Mouse (Mus musculus) testis, postnatal 10 days (tissue): ENCODE measurements at regions not wholly inside any gene's neighbourhood (a gene's known extent, or its start where the extent isn't known, plus 50 kb on each side); places are given as distances from the start of the nearest gene placed in this dataset.

Source experiments
- DNase-seq: peaks from one replicate; pipeline ENCODE4 v3.0.0; 2021; ENCODE audit warnings: low spot score

DNA sequence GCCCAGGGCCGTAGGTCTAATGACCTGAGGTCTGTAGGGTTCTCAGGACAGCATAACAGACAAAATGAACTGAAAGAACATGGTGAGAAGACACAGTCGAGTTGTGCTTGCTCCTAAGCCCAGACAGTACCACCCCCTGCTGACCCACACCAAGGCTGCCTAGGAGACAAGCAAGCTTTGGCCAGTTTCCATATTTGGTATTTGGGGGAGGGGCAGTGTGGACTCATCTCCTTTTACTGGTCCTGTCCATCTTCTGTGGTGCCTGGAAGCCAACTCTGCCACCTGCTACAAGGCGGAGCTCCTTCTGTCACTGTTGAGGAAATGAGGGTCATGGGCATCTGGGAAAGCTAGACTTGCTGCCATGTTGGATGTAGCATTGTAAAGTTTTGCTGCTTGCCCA lies 68.9 kb downstream of the Tex29 start:
- DNase-seq, result no peak

- no peak for DNase-seq
These were observed 71.6 kb downstream of the Tex29 start for GRCm38 (mm10) chr8:11911639-11912450.

- no peak for DNase-seq
These were observed 72.3 kb downstream of the Tex29 start for GRCm38 (mm10) chr8:11912451-11913128.

DNA sequence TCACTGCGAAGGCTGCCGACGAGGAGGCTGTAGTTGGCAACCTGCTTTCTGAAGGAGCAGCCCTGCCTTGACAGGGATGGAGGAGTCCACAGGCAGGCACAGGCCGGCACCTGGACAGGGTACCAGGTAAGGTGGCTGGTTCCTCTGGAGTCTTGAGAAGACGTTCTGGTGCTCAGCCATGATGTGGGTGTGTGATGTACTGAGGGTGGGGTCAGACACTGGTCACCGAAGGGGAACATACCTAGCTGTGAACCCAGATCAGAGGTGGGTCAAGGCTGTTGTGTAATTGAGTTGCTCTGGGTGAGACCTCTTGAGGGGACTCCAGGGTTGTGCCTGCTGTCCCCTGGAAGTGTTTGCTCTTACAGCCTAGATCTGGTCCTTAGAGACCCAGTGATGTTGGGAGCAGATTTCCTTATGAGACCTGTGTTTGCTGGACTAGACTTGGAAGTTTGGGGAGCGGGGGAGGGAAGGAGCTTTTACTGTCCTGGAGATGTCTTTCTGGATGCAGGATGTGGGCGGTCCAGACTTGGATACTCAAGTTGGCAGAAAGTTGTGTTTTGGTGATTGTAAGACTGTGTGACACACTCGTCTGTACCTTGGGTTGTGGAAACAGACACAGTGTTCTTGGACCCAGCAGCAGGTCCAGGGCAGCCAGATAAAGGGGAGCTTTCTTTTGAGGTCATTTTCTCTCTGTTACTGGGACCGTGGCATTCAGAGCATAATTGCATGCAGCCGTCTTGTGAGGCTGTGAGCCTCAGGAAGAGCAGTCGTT lies 73.0 kb downstream of the Tex29 start:
- no peak for DNase-seq

- no peak for DNase-seq
These were observed 73.9 kb downstream of the Tex29 start for GRCm38 (mm10) chr8:11914131-11914530.

GRCm38 (mm10) chr8:11914681-11915474 lies 74.6 kb downstream of the Tex29 start:
- DNase-seq, result peak; percentile 62

DNA sequence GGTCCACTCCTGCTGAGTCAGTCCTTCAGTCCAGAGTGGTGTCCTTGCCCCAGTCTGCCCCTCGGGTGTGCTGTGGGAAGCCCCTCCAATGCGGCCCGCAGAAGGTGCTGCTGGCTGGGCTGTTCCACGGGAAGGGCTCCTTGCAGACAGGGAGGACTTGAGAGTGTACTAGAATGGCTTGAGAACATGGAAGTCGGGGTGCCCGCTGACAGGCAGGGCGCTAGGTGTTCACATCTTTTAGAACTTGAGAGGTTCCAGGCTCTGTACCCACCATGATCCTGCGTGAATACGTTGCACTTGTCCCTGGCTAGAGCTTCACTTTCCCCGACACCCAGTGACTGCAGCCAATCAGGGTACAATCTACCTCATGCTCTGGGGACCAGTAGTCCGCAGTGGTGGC lies 75.4 kb downstream of the Tex29 start:
- no peak for DNase-seq

DNA sequence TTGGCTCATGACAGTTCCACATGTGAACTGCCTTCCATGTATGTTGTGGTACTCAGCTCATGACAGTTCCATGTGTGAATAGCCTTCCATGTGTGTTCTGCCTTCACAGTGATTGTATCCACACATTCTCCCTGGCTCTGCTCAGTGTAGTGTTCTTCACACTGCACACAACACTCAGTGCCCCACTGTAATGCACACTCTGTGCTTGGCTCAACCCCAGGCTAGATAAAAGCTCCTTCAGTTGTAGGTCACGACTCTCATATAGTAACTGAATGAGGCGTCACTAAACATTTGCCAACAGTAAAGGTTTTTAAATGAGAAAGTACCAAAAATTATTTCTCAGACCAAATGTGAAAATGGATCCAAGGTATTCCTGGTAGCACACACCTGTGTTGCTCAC lies 79.6 kb downstream of the Tex29 start:
- no peak for DNase-seq

- no peak for DNase-seq
These were observed 82.8 kb downstream of the Tex29 start for GRCm38 (mm10) chr8:11923115-11923514.

DNA sequence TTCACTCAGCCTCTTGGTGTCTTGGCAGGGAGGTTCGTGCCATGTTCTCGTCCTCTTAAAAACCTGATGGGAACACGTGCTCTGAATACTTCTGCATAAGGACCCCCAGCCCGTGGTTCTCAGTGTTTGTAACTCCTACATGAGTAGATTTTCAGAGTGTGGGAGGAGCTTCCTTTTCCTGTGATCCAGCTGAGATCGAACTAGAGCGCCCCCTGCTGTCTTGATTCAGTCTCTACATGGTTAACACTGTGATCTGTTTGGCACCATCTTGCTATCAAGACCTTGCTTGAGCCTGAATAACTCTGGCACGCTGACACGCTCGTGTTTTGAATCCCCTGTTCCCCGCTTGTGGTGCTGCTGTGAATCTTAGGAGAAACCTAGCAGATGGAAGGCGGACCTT lies 83.9 kb downstream of the Tex29 start:
- DNase-seq, result peak; percentile 84

GRCm38 (mm10) chr8:11942892-11943332 lies 102.6 kb downstream of the Tex29 start:
- DNase-seq, result peak; percentile 50

- DNase-seq, result peak; percentile 30
These were observed 107.5 kb downstream of the Tex29 start for GRCm38 (mm10) chr8:11947766-11948165.

DNA sequence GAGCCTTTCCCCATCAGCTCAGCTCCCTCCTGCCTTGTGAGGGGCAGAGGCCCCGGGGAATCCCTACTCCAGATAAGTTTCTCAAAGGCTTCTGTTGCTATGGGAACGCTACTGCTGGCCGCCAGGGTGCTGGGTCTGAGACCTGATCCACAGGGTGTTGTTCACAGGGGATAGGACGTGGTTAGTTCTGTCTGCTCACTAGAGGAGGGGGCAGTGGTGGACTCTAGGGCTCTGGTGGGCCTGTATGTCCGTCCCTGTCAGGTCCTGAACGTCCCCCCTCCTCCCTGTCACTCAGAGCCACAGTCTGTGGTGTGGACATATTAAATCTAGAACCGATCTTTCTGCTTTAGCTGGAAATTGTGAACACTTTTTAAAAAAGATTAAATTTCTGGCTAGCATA lies 116.0 kb downstream of the Tex29 start:
- peak; percentile 35 for DNase-seq

DNA sequence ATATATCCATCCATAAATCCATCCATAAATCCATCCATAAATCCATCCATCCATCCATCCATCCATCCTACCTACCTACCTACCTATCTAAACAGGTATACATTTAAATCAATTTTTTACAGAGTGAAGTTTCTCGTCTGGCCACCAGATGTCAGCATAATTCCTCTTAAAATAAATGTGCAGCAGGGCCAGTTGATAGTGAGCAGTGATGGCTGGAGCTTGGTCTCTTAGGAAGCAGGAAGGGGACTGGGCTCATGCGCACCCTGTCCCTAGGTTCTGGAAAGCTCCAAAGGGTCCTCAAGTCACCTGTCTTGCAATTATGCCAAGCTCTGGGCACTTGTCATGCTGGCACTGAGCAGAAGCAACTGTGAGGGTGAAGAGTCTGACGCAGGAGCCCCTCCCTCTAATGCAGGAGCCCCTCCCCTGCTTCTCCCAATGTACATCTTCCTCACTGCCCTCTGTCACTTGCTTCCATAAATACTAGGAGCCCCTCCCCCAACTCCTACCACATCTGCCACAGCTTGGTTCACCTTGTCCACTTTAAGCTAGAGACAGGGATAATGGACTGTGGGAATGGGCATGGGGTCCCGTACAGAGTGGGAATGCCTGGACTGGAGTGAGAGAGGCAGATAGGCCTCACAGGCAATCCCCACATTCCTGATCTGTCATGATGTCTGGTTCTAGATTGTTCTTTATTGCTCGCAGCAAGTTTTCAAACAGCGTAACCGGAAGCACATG lies 116.9 kb downstream of the Tex29 start:
- DNase-seq, result peak; percentile 43

- peak; percentile 35 for DNase-seq
These were observed 117.9 kb downstream of the Tex29 start for GRCm38 (mm10) chr8:11958176-11958575.

DNA sequence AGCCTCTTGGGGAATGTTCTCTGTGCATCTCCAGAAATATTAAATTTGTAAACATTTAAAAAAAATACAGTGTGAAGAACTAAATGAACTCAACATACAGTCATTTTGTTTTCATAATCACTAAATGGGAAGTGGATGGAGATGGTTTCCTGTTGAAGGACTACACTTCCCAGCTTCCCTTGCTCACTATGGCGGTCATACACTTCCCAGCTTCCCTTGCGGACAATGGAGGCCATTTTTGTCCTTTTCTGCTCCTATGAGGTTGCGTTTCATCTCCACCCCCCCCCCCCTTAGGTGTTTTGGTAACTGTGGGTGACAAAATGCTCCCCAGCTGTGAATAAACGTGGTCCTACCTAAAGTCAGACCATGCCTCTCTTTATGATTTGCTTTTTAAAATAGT lies 119.2 kb downstream of the Tex29 start:
- peak; percentile 10 for DNase-seq

GRCm38 (mm10) chr8:11963575-11963974 lies 123.3 kb downstream of the Tex29 start:
- no peak for DNase-seq

- no peak for DNase-seq
These were observed 127.4 kb downstream of the Tex29 start for GRCm38 (mm10) chr8:11967670-11968069.

DNA sequence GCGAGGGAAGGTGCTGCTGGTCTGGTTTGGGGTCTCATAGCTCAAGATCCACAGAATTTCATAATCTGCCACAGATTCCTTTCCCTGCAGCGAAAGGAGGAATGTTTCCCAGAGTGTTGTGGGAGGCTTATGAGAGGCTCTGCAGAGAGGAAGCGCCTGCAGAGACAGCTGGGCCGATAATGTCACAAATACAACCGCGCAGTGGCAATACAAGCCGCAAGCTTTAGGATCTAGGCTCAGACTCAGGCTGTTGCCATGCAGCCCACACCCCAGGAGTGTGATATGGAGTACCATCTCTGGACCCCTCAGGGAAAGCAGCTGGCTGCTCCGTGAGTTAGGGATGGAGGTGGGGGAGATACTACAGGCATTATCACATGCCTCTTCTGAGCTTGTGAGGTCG lies 130.2 kb downstream of the Tex29 start:
- no peak for DNase-seq

DNA sequence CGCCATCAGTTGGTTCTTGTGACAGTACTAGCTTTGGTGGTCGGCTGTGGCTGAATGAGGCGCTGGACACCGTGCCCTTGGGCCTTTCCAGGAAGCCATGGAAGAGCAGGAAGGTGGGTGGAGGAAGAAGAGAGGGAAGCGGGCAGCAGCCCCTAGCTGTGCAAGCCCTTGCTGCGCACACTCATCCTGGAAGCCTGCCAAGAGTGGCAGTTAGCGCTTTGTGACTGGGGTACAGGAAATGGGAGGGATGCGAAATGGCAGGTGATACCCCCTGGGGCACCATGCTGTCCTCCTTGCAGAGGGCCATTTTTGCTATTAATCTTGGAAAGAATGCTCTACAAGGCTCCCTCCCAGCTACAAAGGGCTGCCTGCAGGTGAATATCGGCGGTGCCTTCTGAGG lies 133.2 kb downstream of the Tex29 start:
- DNase-seq, result no peak

DNA sequence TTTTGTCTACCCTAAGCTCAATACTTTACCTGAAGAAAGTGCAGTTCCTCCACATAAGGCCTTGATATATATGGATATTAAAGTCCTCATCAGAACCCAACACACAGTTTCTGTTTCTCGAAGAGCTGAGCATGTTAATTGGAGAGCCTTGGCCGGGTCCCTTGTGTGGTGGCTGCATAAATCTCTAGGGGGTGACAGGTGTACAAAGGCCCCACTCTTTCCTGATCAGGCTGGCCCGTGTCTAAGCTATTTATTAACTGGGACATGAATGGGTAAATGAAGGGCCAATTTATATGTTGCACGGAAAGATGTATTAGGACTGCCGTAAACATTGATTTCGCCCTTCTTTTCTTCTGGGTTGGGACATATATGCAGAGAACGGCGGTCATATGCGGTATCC lies 136.8 kb downstream of the Tex29 start:
- no peak for DNase-seq
